Mouse (Mus musculus) hematopoietic stem cell, adult 5-6 weeks (primary cell): Measurements from ENCODE around the gene Arid1b. TPM values are rescaled to one million over a fixed set of nuclear protein-coding genes. Genes with fewer than 3 reads are reported as not detected.
A peak's percentile ranks its signal among the peaks of the same experiment; 100 is the strongest.

Source experiments
- ATAC-seq, 2 experiments: fragments of 125-278 bp in 1 of 2; replicated peaks in 1 of 2; 2 replicates each; pipeline ENCODE4 v1.8.0; 2016 to 2017; ENCODE audit warnings: inconsistent platforms in 2 of 2, mild to moderate bottlenecking in 2 of 2, moderate number of reproducible peaks in 2 of 2, low read depth in 1 of 2, moderate TSS enrichment in 1 of 2; ENCODE audit not compliant: low FRiP score in 2 of 2, poor library complexity in 2 of 2, severe bottlenecking in 2 of 2, insufficient read depth in 1 of 2, low TSS enrichment in 1 of 2
- total RNA-seq: library from RNA; stranded (forward); fragments of 172-1452, 232-1000 nt; gene quantifications from 2 replicates; pipeline ENCODE4 v1.2.3, GENCODE M21; 2017

Arid1b gene
- total RNA-seq, 1 experiment from 2014 or later = 41.0 TPM

- no peak for ATAC-seq
Observed at GRCm38 (mm10) chr17:5134271-5134670, 140.1 kb downstream of the Arid1b start.

GRCm38 (mm10) chr17:5137936-5138335 lies 143.8 kb downstream of the Arid1b start:
- no peak for ATAC-seq

GRCm38 (mm10) chr17:5138641-5139205 lies 144.6 kb downstream of the Arid1b start:
- ATAC-seq = peak; percentile 54 to 70

GRCm38 (mm10) chr17:5139553-5139952 lies 145.4 kb downstream of the Arid1b start:
- ATAC-seq = no peak

GRCm38 (mm10) chr17:5143735-5144439 lies 149.8 kb downstream of the Arid1b start:
- ATAC-seq = no peak

GRCm38 (mm10) chr17:5150660-5151063 lies 156.5 kb downstream of the Arid1b start:
- ATAC-seq = peak; percentile 32 to 36; a peak in 1 of 4 replicates

GRCm38 (mm10) chr17:5151852-5152251 lies 157.7 kb downstream of the Arid1b start:
- ATAC-seq = no peak

GRCm38 (mm10) chr17:5153461-5153860 lies 159.3 kb downstream of the Arid1b start:
- ATAC-seq = no peak

- ATAC-seq = no peak
Observed at GRCm38 (mm10) chr17:5154322-5154721, 160.2 kb downstream of the Arid1b start.

- ATAC-seq = no peak
Observed at GRCm38 (mm10) chr17:5157609-5158008, 163.5 kb downstream of the Arid1b start.

- ATAC-seq = 0 out of 4 replicates have a peak, but pooled peaks of 1 of the 2 experiments have one; percentile 2
Observed at GRCm38 (mm10) chr17:5162525-5162924, 168.4 kb downstream of the Arid1b start.

GRCm38 (mm10) chr17:5163251-5163826 lies 169.2 kb downstream of the Arid1b start:
- no peak for ATAC-seq

GRCm38 (mm10) chr17:5164794-5165193 lies 170.7 kb downstream of the Arid1b start:
- no peak for ATAC-seq

- ATAC-seq = 0 out of 4 replicates have a peak, but pooled peaks of 1 of the 2 experiments have one; percentile 16
Observed at GRCm38 (mm10) chr17:5165201-5165825, 171.2 kb downstream of the Arid1b start.

GRCm38 (mm10) chr17:5166175-5166574 lies 172.0 kb downstream of the Arid1b start:
- ATAC-seq = no peak

- no peak for ATAC-seq
Observed at GRCm38 (mm10) chr17:5168046-5168445, 173.9 kb downstream of the Arid1b start.

- ATAC-seq = no peak
Observed at GRCm38 (mm10) chr17:5168640-5169039, 174.5 kb downstream of the Arid1b start.

GRCm38 (mm10) chr17:5170321-5170720 lies 176.2 kb downstream of the Arid1b start:
- no peak for ATAC-seq
